Mouse (Mus musculus) stomach, postnatal 0 days (tissue): Measurements from ENCODE around the gene Ppfia2.

Experiments used
- CTCF ChIP-seq: IDR thresholded peaks from 2 replicates; pipeline ENCODE4 v1.5.1; 2016; ENCODE audit warnings: antibody characterized with exemption, low read depth, mild to moderate bottlenecking, moderate library complexity
- EP300 ChIP-seq: optimal IDR thresholded peaks from 2 replicates; pipeline ENCODE3; 2016; ENCODE audit warnings: antibody characterized with exemption

DNA sequence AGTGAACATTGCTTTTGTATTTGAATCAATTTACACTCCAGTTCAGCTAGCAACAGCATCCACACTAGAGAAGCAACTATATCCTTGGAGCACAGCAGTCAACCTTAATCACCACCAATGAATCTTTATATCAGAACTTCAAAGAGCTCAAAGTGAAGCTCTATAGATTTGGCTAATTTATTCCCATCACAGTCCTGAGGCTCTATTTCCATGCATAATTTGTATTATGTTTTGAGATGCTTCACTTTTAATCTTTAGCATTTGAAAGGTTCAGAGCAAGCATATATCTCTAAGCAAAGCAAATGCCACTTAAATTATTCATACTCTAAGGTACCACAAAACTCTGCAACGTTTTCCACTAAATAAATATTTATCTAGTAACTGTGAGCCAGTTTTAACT is 402.6 kb downstream of the Ppfia2 start:
- TF ChIP-seq CTCF (no peak), EP300 (no peak)
